Mouse (Mus musculus): ENCODE results near the gene Ctps2.

Gene Ctps2

GRCm38 (mm10) chrX:162967456-162967855 is 66.4 kb downstream of the Ctps2 start:
- DNase-seq (ENCODE audit: extremely low read depth, insufficient read length, low spot score), result no peak

GRCm38 (mm10) chrX:162976194-162976593 is 75.2 kb downstream of the Ctps2 start:
- DNase-seq (ENCODE audit: extremely low read depth, insufficient read length, low spot score), result no peak

- DNase-seq (ENCODE audit: extremely low read depth, insufficient read length, low spot score), result no peak
Observed at GRCm38 (mm10) chrX:162986876-162987495, 85.9 kb downstream of the Ctps2 start.

- DNase-seq (ENCODE audit: extremely low read depth, insufficient read length, low spot score), result peak; percentile 51
Observed at GRCm38 (mm10) chrX:162991396-162991795, 90.4 kb downstream of the Ctps2 start.

GRCm38 (mm10) chrX:162992121-162992520 is 91.1 kb downstream of the Ctps2 start:
- peak; percentile 14 for DNase-seq (ENCODE audit: extremely low read depth, insufficient read length, low spot score)

GRCm38 (mm10) chrX:163027864-163028263 is 126.8 kb downstream of the Ctps2 start:
- no peak for DNase-seq (ENCODE audit: extremely low read depth, insufficient read length, low spot score)

- DNase-seq (ENCODE audit: extremely low read depth, insufficient read length, low spot score), result no peak
Observed at GRCm38 (mm10) chrX:163038767-163039166, 137.7 kb downstream of the Ctps2 start.

- no peak for DNase-seq (ENCODE audit: extremely low read depth, insufficient read length, low spot score)
Observed at GRCm38 (mm10) chrX:163042771-163043170, 141.7 kb downstream of the Ctps2 start.

- no peak for DNase-seq (ENCODE audit: extremely low read depth, insufficient read length, low spot score)
Observed at GRCm38 (mm10) chrX:163063936-163064335, 162.9 kb downstream of the Ctps2 start.

Measured in 3134 (cell line).